Mouse (Mus musculus) c-Kit-positive CD71-positive TER-119-negative erythroid progenitor cells, embryonic 14.5 days (primary cell): Measurements from ENCODE around the gene Srgap2.

Experiments used
- DNase-seq: peaks from one replicate; pipeline ENCODE4 v3.0.0-alpha.2; 2013; ENCODE audit warnings: low read depth

Srgap2 gene

GRCm38 (mm10) chr1:131527281-131528080 lies at the start of gene Srgap2, which contains the start of gene Fam72a:
Gene Srgap2, minus strand, starts transcription at chr1:131527352.
Gene Fam72a, plus strand, starts transcription at chr1:131527903.
- peak; percentile 98 for DNase-seq

GRCm38 (mm10) chr1:131573721-131574120 lies 46.6 kb upstream of the Srgap2 start:
- DNase-seq = peak; percentile 34

GRCm38 (mm10) chr1:131570391-131570790 lies 43.2 kb upstream of the Srgap2 start:
- no peak for DNase-seq

- DNase-seq = no peak
These were observed 42.6 kb upstream of the Srgap2 start for GRCm38 (mm10) chr1:131569721-131570120.

GRCm38 (mm10) chr1:131566056-131566455 lies 38.9 kb upstream of the Srgap2 start:
- peak; percentile 20 for DNase-seq

- no peak for DNase-seq
These were observed 34.9 kb upstream of the Srgap2 start for GRCm38 (mm10) chr1:131562081-131562480.

GRCm38 (mm10) chr1:131560500-131560899 lies 33.3 kb upstream of the Srgap2 start:
- DNase-seq = no peak

GRCm38 (mm10) chr1:131555042-131555812 lies 28.1 kb upstream of the Srgap2 start:
- peak; percentile 72 for DNase-seq

GRCm38 (mm10) chr1:131553428-131553827 lies 26.3 kb upstream of the Srgap2 start:
- DNase-seq = no peak

GRCm38 (mm10) chr1:131551956-131552355 lies 24.8 kb upstream of the Srgap2 start:
- no peak for DNase-seq

- no peak for DNase-seq
These were observed 21.6 kb upstream of the Srgap2 start for GRCm38 (mm10) chr1:131548494-131549365.

GRCm38 (mm10) chr1:131546798-131547690 lies 19.9 kb upstream of the Srgap2 start:
- no peak for DNase-seq

- no peak for DNase-seq
These were observed 16.9 kb upstream of the Srgap2 start for GRCm38 (mm10) chr1:131543886-131544565.

GRCm38 (mm10) chr1:131541903-131542302 lies 14.8 kb upstream of the Srgap2 start:
- no peak for DNase-seq

GRCm38 (mm10) chr1:131541431-131541830 lies 14.3 kb upstream of the Srgap2 start:
- no peak for DNase-seq

GRCm38 (mm10) chr1:131540795-131541194 lies 13.6 kb upstream of the Srgap2 start:
- DNase-seq = no peak

- no peak for DNase-seq
These were observed 12.6 kb upstream of the Srgap2 start for GRCm38 (mm10) chr1:131539771-131540170.

GRCm38 (mm10) chr1:131528561-131529166 lies 1.5 kb upstream of the Srgap2 start:
- no peak for DNase-seq

- DNase-seq = peak; percentile 44
These were observed 942 bp upstream of the Srgap2 start for GRCm38 (mm10) chr1:131528081-131528507.
